18 mouse cellular contexts compared by ENCODE assay signal in the genomic region with DNA sequence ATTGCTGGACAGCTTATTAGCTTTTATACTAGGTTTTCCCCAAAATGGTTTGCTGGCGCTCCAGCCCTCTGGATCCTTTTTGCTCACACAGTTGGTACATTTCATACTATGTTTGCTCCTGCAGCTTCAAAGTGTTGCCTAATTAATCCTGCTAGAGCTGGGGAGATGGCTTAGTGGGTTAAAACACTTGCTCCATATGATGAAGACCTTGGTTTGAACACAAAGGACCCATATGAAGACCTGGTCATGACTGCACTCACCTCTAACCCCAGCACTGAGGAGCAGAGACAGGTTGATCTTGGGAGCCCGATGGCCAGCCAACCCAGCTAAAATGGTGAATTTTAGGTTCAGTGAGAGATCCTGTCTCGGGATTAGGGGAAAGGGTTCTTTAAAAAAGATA.
"Had no signal": no experiment of that assay in that cellular context is flagged by ENCODE, and none has a peak within 500 bp of the region (broad histone marks: within the 10 kb centered on the region; RNA-seq: fewer than 3 reads in every experiment).

No protein-coding gene starts in this region.

- H3K36me3 ChIP-seq: midbrain, embryonic 13.5 days; neural tube, embryonic 13.5 days; neural tube, embryonic 15.5 days had no signal

- H3K4me2 ChIP-seq: lung, embryonic 14.5 days; midbrain, embryonic 13.5 days; neural tube, embryonic 13.5 days; neural tube, embryonic 15.5 days had no signal

- H3K9me3 ChIP-seq: midbrain, embryonic 10.5 days; midbrain, embryonic 13.5 days; neural tube, embryonic 13.5 days; neural tube, embryonic 15.5 days had no signal

- H3K27me3 ChIP-seq: neural tube, embryonic 15.5 days had no signal

- H3K27ac ChIP-seq: midbrain, embryonic 10.5 days; midbrain, embryonic 13.5 days; neural tube, embryonic 13.5 days; neural tube, embryonic 15.5 days had no signal

- ATAC-seq: midbrain, embryonic 13.5 days; midbrain, embryonic 16.5 days had no signal

- H3K4me3 ChIP-seq: midbrain, embryonic 10.5 days; midbrain, embryonic 13.5 days; myocyte; neural tube, embryonic 13.5 days; neural tube, embryonic 15.5 days had no signal

- DNase-seq: lung, adult 18-20 months; lung, embryonic 14.5 days; lung, postnatal 10 days; lung, postnatal 4 days; retina, postnatal 1 day; right cerebral cortex, adult 18-20 months; right cerebral cortex, postnatal 25 days; right cerebral cortex, postnatal 4 days; spleen, adult 18-20 months; thymus, adult 18-20 months; thymus, postnatal 14 days; thymus, postnatal 36 days had no signal

- H3K9ac ChIP-seq: lung, embryonic 14.5 days; midbrain, embryonic 13.5 days; neural tube, embryonic 13.5 days; neural tube, embryonic 15.5 days had no signal
